Mouse (Mus musculus) liver, postnatal 0 days (tissue): Measurements from ENCODE around the gene Eef1akmt2. TPM values are rescaled to one million over a fixed set of nuclear protein-coding genes. Genes with fewer than 3 reads are reported as not detected.

Experiments used
- ATAC-seq: fragments of 200-750 bp; cut with Nextera tagmentation; 2 replicates; pipeline ENCODE4 v1.8.0; 2017; ENCODE audit warnings: mild to moderate bottlenecking, moderate library complexity
- DNase-seq: peaks from one replicate; pipeline ENCODE4 v3.0.0-alpha.2; 2016
- H3K27ac ChIP-seq: fragments of 300-500 bp; sonication (generic); 2 replicates; pipeline ENCODE4 v1.5.1; 2014; ENCODE audit warnings: antibody characterized with exemption, moderate library complexity, mild to moderate bottlenecking, low read depth
- H3K27me3 ChIP-seq: fragments of 300-500 bp; sonication (generic); 2 replicates; pipeline ENCODE4 v1.6.1; 2014; ENCODE audit warnings: low read length, control low read depth, mixed read lengths; ENCODE audit not compliant: insufficient read depth
- H3K36me3 ChIP-seq: fragments of 300-500 bp; sonication (generic); replicated peaks from 2 replicates; pipeline ENCODE4 v1.6.1; 2014; ENCODE audit warnings: mild to moderate bottlenecking, control low read depth, low read length, moderate library complexity, mixed read lengths; ENCODE audit not compliant: insufficient read depth
- H3K4me1 ChIP-seq: fragments of 300-500 bp; sonication (generic); 2 replicates; pipeline ENCODE4 v1.6.1; 2014; ENCODE audit warnings: antibody characterized with exemption, mild to moderate bottlenecking, control low read depth; ENCODE audit not compliant: insufficient read depth
- H3K4me2 ChIP-seq: fragments of 300-500 bp; sonication (generic); 2 replicates; pipeline ENCODE4 v1.6.1; 2014; ENCODE audit warnings: low read depth, mild to moderate bottlenecking, low read length, moderate library complexity, mixed read lengths
- H3K4me3 ChIP-seq: fragments of 300-500 bp; sonication (generic); 2 replicates; pipeline ENCODE4 v1.5.1; 2014; ENCODE audit warnings: low read depth, low read length
- H3K9ac ChIP-seq: fragments of 300-500 bp; sonication (generic); replicated peaks from 2 replicates; pipeline ENCODE4 v1.6.1; 2014; ENCODE audit warnings: mild to moderate bottlenecking, moderate library complexity
- H3K9me3 ChIP-seq: fragments of 300-500 bp; sonication (generic); 2 replicates; pipeline ENCODE4 v1.6.1; 2016; ENCODE audit warnings: mild to moderate bottlenecking, control low read depth, low read length, mixed read lengths
- CTCF ChIP-seq: sonication (generic); IDR thresholded peaks from 2 replicates; pipeline ENCODE4 v1.5.1; 2016; ENCODE audit warnings: antibody characterized with exemption, low read depth
- EP300 ChIP-seq: IDR thresholded peaks from 2 replicates; pipeline ENCODE4 v1.6.1; 2016; ENCODE audit warnings: antibody characterized with exemption, low read depth, mild to moderate bottlenecking
- WGBS: fragments of 180-500 bp; shearing (Covaris S2); extraction: QIAGEN DNeasy Blood & Tissue Kit; methylation state at CpG from one replicate; pipeline ENCODE4 v1.1.7; 2014; ENCODE audit not compliant: insufficient replicate concordance; 5-methylcytosine and 5-hydroxymethylcytosine counted together
- polyA plus RNA-seq: library from polyadenylated mRNA; unstranded; fragments of >200 nt; fragmentation: Nextera tagmentation; extraction: Ambion mirVana; gene quantifications from 2 replicates; pipeline ENCODE4 v1.2.1, GENCODE M21; 2015

Gene Eef1akmt2
- polyA plus RNA-seq, 1 experiment from 2014 or later = 14.1 TPM

DNA sequence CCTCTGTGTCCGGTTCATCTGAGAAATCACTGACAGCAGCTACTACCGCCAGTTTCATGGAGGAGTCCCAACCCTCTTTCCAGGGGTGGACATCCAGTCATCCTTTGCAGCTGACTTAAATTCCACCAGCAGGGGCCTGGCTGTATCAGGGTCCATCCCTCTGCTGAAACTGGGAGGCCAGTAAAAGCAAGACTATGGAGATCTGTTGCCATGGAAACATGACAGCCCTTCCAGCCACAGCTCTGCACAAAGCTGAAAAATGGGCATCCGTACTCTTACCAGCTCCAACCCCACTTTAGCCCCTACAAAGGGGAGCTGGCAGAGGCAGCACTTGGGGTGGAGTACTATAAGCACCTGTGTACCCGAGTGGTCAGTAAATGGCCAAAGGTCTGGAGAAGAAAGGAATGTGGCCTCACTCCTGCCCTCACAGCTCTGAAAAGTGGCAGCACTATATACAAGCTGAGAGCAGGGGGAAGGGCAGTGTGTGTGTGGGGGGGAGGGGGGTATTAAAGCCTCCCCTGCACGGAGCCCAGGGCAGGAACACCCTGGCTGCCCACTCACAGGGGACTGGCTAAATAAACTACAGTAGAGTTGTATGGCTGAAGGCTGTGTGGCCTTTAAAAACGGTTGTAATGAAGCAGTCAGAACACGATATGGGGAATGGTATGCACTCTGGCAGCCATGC, 71.2 kb downstream of the Eef1akmt2 start:
- peaks cover 22% of the 10 kb centered on the region for H3K36me3 ChIP-seq
- no peaks in the 10 kb centered on the region for H3K27me3 ChIP-seq
- peaks cover 37% of the 10 kb centered on the region for H3K4me1 ChIP-seq
- no peak overlapping the region for H3K9ac ChIP-seq
- no peaks in the 10 kb centered on the region for H3K9me3 ChIP-seq
- H3K4me3 ChIP-seq = no peak overlapping the region
- H3K4me2 ChIP-seq = no peak overlapping the region
- no peak for ATAC-seq
- TF ChIP-seq EP300 (no peak), CTCF (peak; percentile 30; the same call in 1 of the 2 replicates)
- H3K27ac ChIP-seq = no peak overlapping the region
- 65% methylated on average over 7 of the region's 7 CpGs for WGBS
- DNase-seq = no peak

DNA sequence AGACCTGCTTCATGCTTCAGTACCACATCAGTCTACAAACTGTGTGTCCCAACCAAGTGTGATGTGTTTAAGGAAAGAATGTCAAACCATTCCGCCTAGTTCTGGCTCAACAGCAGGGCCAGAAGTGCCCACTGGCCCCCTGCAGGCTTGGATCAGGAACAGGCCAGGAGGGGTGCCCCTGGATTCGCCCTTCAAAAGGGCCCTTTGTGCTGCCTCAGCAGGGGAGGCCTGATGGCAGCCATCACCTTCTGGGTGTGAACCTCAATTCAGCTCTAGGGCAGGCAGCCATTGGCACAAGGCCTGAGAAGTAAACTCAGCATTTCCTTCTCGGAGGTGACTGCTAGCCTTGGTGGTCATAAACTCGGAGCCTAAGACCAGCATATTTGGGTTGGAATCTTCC, 71.9 kb downstream of the Eef1akmt2 start:
- H3K27ac ChIP-seq = peak overlapping the region; percentile 73
- 78% methylated on average over 4 of the region's 4 CpGs for WGBS
- no peak overlapping the region for H3K9ac ChIP-seq
- peaks cover 26% of the 10 kb centered on the region for H3K36me3 ChIP-seq
- no peaks in the 10 kb centered on the region for H3K27me3 ChIP-seq
- no peak overlapping the region for H3K4me2 ChIP-seq
- no peak overlapping the region for H3K4me3 ChIP-seq
- TF ChIP-seq EP300 (no peak), CTCF (peak; percentile 28)
- H3K9me3 ChIP-seq = no peaks in the 10 kb centered on the region
- no peak for ATAC-seq
- H3K4me1 ChIP-seq = peaks cover 34% of the 10 kb centered on the region
- no peak for DNase-seq

- ATAC-seq = peak; percentile 62
Observed at GRCm38 (mm10) chr7:132778630-132779029, 73.8 kb downstream of the Eef1akmt2 start.

GRCm38 (mm10) chr7:132777728-132778453, 74.6 kb downstream of the Eef1akmt2 start:
- peak overlapping the region; percentile 71 for H3K4me2 ChIP-seq
- ATAC-seq (peak; percentile 87), DNase-seq (peak; percentile 75)
- H3K4me1 ChIP-seq = peaks cover 44% of the 10 kb centered on the region
- peak overlapping the region; percentile 95 for H3K27ac ChIP-seq
- H3K9me3 ChIP-seq = no peaks in the 10 kb centered on the region
- peaks cover 37% of the 10 kb centered on the region for H3K36me3 ChIP-seq
- 0 out of 2 replicates have a peak overlapping the region, but pooled peaks have one; percentile 11 for H3K4me3 ChIP-seq
- TF ChIP-seq EP300 (peak; percentile 97), CTCF (no peak)
- WGBS = 75% methylated on average over 1 of the region's 1 CpGs
- no peaks in the 10 kb centered on the region for H3K27me3 ChIP-seq
- peak overlapping the region; percentile 77 for H3K9ac ChIP-seq

More at GRCm38 (mm10) chr7:132778630-132779029, 73.8 kb downstream of the Eef1akmt2 start:
- Histone ChIP-seq H3K9ac (peak overlapping the region; percentile 57), H3K4me2 (peak overlapping the region; percentile 71), H3K4me3 (0 out of 2 replicates have a peak overlapping the region, but pooled peaks have one; percentile 11), H3K9me3 (no peaks in the 10 kb centered on the region), H3K36me3 (peaks cover 30% of the 10 kb centered on the region), H3K4me1 (peaks cover 38% of the 10 kb centered on the region), H3K27me3 (no peaks in the 10 kb centered on the region), H3K27ac (peak overlapping the region; percentile 95)
- WGBS = 65% methylated on average over 13 of the region's 13 CpGs
- 0 out of 2 replicates have a peak, but pooled peaks have one; percentile 32 for TF ChIP-seq EP300
- TF ChIP-seq CTCF = 0 out of 2 replicates have a peak, but pooled peaks have one; percentile 5
- DNase-seq = peak; percentile 60

Other genes with a start within 250 kb of the Eef1akmt2 start
- gene Lhpp, start 242.0 kb downstream of the Eef1akmt2 start, polyA plus RNA-seq = 9.0 and 10.4 TPM in 2 replicates
- gene Fam53b, start 38.8 kb downstream of the Eef1akmt2 start, polyA plus RNA-seq = 15.2 and 17.2 TPM in 2 replicates
- gene Abraxas2, start 6.6 kb upstream of the Eef1akmt2 start, polyA plus RNA-seq = 13.0 and 15.5 TPM in 2 replicates
- 10.0 and 11.6 TPM in 2 replicates for gene Zranb1, start 78.5 kb upstream of the Eef1akmt2 start, polyA plus RNA-seq